Mouse (Mus musculus): ENCODE data around the gene Ppil4.

The Ppil4 gene

DNA sequence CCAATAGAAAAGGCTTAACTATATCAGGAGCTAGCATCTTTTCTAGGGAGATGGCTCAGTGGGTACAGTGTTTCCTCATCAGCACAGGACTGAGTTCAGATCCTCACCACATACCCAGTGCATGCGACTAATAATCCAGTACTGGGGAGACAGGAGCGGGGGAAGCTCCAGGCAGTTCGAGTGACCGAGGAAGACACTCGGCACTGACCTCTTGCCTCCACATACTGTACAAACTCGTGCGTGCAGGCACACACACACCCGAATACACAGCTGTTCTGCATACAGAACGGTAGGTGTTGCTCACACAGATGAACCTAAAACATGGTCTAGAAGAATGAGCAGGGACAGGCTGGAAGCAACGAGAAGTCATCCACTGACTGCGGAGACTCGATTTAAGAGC, 29.3 kb downstream of the Ppil4 start:
- DNase-seq (ENCODE audit: extremely low spot score, low read depth, low spot score), result no peak

DNA sequence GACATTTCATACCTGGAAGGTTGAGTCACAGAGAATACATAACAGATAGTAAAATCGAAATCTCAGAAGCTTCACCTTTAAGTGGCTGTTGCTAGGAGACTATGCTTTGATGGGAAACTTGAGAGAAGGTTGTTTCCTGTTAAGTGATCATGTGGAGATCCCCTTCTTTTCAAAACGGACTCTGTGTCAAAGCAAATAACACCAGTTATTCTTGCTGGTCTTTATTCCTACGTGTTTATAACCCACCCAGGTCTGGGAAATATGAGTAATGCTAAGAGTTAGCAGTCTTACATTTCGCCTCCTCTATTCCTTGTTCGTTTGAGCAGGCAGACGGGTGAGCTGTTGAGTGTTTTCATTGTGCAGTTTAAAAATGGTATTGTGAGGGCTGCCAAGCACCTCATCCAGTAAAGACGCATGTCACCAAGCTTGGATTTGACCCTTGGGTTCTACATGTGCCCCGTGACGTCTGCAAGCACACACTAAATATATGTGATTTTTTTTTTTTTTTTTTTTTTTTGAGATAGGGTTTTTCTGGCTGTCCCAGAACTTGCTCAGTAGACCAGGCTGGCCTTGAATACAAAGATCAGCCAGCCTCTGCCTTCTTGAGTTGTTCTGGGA, 32.1 kb downstream of the Ppil4 start:
- DNase-seq (ENCODE audit: extremely low spot score, low read depth, low spot score), result no peak

GRCm38 (mm10) chr10:7825281-7825665, 32.6 kb downstream of the Ppil4 start:
- DNase-seq (ENCODE audit: extremely low spot score, low read depth, low spot score), result no peak

- no peak for DNase-seq (ENCODE audit: extremely low spot score, low read depth, low spot score)
Measured at GRCm38 (mm10) chr10:7826106-7826505, 33.4 kb downstream of the Ppil4 start.

GRCm38 (mm10) chr10:7832171-7832676, 39.5 kb downstream of the Ppil4 start, which contains the start of gene Zc3h12d:
Zc3h12d (plus strand) TSS chr10:7832470.
- no peak for DNase-seq (ENCODE audit: extremely low spot score, low read depth, low spot score)

DNA sequence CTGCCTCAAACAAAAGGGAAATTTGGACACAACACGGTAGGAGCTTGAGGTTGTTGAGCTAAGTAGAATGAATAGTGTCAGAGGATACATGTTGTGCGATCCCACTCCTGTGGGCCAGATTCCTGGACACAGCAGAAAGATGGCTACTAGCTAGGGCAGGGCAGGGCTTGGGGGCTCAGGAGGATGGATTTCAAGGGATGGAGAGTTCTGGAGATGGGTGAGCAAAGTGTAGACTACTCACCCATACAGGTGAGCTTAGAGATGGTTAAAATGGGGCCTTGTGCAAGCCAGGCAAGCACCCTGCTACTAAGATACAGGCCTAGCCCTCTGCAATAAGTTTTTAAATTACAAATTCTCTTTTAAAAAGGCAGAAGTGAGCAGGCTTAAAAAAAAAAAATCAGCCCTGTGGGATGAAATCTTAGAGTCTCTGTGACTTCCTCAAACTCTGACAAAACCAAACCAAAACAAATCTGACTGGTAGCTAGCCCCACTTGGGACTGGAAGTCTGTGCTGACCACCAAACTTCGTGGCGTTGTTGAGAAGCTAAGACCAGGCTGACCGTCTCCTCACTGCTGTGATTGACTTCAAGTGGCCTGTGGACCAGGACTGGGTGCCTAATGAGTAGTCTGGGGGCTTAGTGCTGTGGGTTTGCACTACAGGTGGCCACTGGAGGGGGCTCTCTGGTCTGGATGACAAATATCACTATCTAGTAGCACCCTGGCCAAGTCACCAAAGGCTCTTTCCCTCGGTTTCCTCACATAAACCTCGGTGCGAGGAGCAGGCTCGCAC, 40.9 kb downstream of the Ppil4 start:
- DNase-seq (ENCODE audit: extremely low spot score, low read depth, low spot score), result no peak

DNA sequence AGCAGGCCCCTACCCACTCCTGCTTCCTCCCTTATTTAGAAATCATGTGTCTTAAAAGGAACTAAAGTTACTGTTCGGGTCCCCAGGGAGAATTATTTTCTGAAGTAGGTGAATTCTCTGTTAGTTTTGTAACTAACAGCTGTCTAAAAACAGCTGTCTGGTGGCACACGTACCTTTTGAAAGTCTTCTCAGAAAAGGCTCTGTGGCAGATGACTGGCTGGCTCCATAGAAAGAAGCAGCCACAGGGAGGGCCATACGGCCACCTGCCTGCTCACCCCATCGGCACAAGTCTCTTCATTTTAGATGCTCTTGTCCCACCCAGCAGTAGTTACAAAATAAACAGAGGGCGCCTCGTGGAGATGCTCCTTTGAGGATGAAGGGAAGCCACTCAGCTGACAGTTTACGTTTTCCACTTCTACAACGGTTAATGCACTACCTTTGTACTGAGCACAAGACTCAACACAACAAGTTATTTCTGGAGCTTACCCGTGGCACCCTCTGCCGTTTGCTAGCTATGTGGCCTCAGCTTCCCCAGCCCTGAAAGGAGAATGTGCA, 42.1 kb downstream of the Ppil4 start:
- DNase-seq (ENCODE audit: extremely low spot score, low read depth, low spot score), result no peak

GRCm38 (mm10) chr10:7836902-7837301, 44.2 kb downstream of the Ppil4 start:
- no peak for DNase-seq (ENCODE audit: extremely low spot score, low read depth, low spot score)

DNA sequence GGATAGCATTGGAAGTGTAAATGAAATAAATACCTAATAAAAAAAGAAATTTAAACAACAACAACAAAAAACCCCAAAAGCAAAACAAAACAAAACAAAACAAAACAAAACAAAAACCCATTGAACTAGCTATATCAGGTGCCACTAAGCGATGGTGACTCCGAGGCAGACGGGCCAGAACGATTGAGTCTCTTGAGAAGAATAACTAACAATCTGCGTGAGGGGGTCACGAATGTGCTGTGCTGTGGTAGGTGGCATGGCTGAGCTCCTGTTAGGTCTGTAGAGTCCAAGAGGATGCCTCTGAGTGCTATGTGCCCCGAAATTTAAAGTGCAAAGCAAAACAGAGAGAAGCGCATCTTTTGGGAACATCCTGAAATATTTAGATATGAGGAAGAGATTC, 44.8 kb downstream of the Ppil4 start:
- DNase-seq (ENCODE audit: extremely low spot score, low read depth, low spot score), result no peak

GRCm38 (mm10) chr10:7838036-7838435, 45.3 kb downstream of the Ppil4 start:
- DNase-seq (ENCODE audit: extremely low spot score, low read depth, low spot score), result no peak

DNA sequence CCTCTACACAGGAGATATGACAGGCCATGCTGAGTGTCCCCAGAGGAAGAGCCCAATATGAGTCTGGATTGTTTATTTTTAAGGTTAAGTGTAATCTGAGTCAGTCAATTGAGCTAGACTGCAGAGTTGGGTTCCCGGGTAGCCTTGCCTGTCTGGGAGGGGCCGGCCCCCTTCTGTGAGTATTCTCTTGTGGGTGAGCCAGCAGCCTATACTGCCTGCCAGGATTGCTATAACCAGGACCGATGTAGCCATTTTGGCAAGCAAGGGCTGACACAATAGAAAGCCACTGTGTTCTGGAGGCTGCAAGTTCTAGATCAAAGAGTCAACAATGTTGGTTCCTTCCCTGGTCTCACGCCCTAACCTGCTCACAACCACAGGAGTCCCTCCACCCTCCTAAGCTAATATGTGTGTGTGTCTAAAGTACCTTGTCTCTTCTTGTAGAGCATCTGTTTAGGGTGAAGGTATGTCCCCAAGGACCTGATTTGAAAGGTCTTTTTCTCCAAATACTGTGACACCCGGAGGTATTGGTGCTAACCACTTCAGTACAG, 46.3 kb downstream of the Ppil4 start:
- DNase-seq (ENCODE audit: extremely low spot score, low read depth, low spot score), result no peak

DNA sequence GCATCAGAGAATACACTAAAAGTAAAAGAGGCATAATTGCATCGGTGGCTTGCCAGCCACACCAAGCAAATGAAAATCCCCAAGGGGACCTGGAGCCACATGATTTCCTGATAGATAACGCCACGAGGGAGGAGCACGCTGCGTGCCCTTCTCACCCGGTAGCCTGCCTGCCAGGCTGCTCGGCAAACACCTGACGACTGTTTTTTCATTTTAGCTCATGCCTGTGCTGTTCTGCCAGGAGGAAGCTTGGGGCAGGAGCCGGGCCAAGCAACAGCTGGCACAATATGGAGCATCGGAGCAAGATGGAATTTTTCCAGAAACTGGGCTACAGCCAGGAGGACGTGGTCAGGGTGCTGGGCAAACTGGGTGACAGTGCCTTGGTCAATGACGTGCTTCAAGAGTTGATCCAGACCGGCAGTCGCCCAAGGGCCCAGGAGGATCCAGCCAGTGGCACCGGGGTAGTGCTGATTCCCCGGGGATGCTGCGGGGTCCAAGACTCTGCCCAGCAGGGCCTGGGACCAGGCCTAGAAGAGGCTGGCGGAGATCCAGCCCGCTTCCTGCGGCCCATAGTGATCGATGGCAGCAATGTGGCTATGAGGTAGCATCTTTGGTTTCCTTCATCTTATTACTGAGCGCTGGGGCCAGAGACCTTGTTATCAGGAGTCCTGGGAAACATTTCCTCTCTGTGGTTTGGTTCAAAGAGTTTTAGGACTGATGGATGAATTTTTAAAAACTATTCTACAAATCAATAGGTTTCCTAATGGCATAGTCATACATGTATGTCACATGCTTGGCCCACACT, 47.1 kb downstream of the Ppil4 start:
- DNase-seq (ENCODE audit: extremely low spot score, low read depth, low spot score), result no peak

DNA sequence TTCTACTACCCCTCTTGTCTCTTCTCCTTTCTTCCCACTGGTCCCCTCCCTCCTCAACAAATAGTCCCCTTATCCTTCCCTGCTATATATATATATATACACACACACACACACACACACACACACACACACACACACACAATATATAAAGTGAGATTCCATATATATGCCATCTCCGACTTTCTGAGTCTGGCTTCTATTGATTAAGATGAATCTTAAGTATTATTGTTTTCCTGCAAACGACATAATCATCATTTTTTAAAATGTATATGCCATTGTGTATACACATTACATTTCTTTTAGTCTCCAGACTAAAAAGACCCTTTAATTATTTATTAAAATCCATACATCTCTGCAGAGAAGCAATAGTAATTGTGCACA, 47.7 kb downstream of the Ppil4 start:
- DNase-seq (ENCODE audit: extremely low spot score, low read depth, low spot score), result no peak

- no peak for DNase-seq (ENCODE audit: extremely low spot score, low read depth, low spot score)
Measured at GRCm38 (mm10) chr10:7840785-7841184, 48.1 kb downstream of the Ppil4 start.

DNA sequence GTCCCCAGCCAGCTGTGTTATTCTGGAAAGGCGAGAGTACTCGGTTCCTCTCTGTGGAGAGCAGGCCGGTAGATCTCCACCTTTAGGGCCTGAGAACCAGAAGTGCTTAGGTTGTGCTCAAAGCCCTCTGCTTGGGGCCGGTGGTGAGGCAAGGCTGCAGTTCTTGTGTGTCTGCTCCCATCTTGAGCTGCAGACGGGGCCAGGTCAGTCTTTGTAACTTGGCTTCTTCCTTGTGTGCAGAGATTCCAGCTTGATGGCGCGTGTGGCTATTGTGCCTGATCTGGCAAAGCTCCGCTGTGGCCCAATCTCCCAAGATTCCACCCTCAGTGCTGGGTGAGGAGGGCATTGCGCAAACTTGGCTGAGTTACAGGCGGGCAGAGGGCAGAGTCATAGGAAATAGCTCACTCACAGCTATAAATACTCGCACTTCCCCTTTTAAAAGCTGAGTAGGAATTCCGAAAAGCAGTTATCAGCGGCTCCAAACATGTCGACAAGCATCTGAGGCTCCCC, 48.9 kb downstream of the Ppil4 start:
- no peak for DNase-seq (ENCODE audit: extremely low spot score, low read depth, low spot score)

DNA sequence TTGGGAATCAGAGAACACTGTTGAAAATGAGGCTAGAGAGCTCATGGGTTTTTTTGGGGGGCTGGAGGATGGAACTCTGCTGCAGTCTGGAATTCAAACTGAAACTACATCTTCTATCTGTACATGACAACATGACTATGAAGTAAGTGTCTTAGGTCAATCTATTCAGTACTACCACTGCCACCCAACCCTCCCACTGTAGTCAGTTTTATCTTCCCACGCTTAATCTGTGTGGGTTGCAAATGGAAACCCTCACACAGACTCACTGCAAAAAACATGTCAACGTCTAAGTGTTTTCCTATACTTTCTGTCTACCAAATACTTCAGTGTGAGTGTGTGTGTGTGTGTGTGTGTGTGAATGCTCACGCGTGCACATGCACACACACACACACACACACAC, 50.5 kb downstream of the Ppil4 start:
- DNase-seq (ENCODE audit: extremely low spot score, low read depth, low spot score), result no peak

GRCm38 (mm10) chr10:7844161-7844560, 51.5 kb downstream of the Ppil4 start:
- DNase-seq (ENCODE audit: extremely low spot score, low read depth, low spot score), result no peak

GRCm38 (mm10) chr10:7845136-7845535, 52.4 kb downstream of the Ppil4 start:
- DNase-seq (ENCODE audit: extremely low spot score, low read depth, low spot score), result no peak

GRCm38 (mm10) chr10:7845991-7846390, 53.3 kb downstream of the Ppil4 start:
- DNase-seq (ENCODE audit: extremely low spot score, low read depth, low spot score), result no peak

- no peak for DNase-seq (ENCODE audit: extremely low spot score, low read depth, low spot score)
Measured at GRCm38 (mm10) chr10:7847166-7847605, 54.5 kb downstream of the Ppil4 start.

- no peak for DNase-seq (ENCODE audit: extremely low spot score, low read depth, low spot score)
Measured at GRCm38 (mm10) chr10:7851891-7852290, 59.2 kb downstream of the Ppil4 start.

All from hindlimb bud, embryonic 11.5 days (tissue).